Mouse (Mus musculus) layer of hippocampus, postnatal 14 days (tissue): ENCODE data around the gene Nup62. TPM values are rescaled to one million over a fixed set of nuclear protein-coding genes. Genes with fewer than 3 reads are reported as not detected.
A peak's percentile ranks its signal among the peaks of the same experiment; 100 is the strongest.

Experiments
- DNase-seq, 2 experiments: peaks; one replicate each; pipeline ENCODE4 v3.0.0; 2021 to 2022; ENCODE audit warnings: low spot score in 2 of 2, mixed read lengths in 1 of 2
- total RNA-seq, 2 experiments: library from RNA; stranded (reverse); gene quantifications; 2 replicates each; pipeline ENCODE4 v1.2.3; 2021

Nup62 gene
- total RNA-seq, 2 experiments from 2014 or later = 29.6 to 36.7 TPM

GRCm38 (mm10) chr7:44818164-44818563 is 2.3 kb downstream of the Nup62 start:
- DNase-seq = peak in 1 of 2 experiments; percentile 67

DNA sequence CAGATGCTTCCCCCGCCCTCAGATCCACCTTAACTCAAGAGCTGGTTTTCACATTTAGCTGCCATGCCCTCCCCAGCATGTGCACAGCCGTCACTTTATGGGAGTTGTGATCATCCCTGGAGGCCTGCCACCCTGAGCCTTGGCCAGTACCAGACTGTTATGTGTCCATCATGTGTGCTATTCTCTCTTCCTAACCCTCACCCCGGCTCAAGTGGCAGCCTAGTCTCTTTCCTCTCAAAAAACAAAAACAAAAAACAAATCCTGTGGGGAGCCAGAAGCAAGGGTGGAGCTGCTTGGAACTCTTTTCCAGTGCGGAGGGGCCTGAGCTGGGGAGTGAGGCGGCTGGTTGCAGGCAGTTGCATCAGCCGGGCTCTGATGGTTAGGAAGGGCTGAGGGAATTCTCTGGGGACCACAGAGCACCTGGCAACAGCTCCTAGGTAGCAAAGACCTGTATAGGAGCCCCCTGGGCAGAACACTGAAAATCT is 2.9 kb downstream of the Nup62 start:
- DNase-seq = no peak

GRCm38 (mm10) chr7:44819391-44819790 is 3.5 kb downstream of the Nup62 start:
- DNase-seq = no peak

GRCm38 (mm10) chr7:44819863-44820262 is 4.0 kb downstream of the Nup62 start:
- DNase-seq = no peak

DNA sequence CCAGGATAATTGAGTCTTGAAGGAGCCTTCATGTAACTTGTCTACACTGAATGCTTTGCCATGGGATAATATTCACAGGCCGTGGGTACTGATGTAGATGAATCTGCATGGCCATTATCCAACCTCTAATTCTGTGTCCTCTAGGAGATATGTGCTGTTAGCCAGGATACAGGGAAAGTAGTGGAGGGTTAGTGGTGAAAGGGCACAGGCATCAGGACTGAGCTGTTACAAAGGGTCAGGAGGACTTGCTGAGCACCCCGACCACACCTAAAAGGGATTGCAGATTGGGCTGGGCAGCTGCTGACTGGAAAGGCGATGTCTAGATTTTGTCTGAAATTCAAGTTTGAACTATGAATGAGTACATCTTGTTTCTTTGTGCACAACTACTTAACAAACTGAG is 4.6 kb downstream of the Nup62 start:
- no peak for DNase-seq

DNA sequence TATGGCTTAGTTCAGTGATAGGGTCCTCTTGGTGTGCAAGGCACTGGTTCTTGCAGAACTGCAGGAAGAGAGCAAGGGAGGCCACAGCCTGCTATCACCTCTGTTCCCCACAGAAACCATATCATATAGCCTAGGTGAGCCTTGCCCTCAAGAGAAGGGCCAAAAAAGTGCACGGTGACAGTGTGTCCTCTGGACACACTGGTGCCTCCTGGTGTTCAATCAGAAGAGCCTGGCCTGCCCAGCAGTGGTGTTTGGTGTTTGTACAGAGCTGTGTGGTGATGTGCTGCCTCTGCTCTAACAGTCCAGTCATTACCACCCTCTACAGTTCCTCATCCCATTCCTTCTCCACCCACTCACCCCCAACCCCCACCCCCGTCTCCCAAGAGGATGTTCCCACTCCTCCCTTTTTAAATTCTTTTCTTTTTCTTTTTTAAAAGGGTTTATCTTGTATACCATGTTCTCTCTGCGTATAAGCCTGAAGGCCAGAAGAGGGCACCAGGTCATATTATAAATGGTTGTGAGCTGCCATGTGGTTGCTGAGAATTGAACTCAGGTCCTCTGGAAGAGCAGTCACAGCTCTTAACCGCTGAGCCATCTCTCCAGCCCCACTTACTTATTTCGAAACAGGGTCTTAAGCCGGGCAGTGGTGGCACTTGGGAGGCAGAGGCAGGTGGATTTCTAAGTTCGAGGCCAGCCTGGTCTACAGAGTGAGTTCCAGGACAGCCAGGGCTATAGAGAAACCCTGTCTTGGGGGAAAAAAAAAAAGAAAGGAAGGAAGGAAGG is 6.0 kb downstream of the Nup62 start:
- no peak for DNase-seq

DNA sequence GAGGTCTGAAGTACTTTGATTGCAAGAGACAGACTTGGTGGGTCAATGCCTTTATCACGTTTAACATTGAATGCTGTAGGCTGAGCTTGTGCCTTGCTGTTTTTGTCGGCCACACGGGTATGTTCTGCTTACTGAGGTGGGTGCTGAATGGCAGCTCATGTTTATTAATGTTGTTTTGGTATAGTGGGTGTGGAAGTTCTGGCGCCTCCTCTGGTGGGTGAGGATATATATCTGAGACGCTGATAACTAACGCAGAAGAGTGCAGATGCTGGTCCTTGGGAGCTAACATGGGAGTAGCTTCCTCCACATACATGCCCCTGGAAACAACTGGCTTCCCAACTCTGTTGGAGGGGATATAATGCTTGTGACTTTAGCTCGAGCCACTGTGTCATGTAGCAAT is 7.5 kb downstream of the Nup62 start:
- DNase-seq = no peak

DNA sequence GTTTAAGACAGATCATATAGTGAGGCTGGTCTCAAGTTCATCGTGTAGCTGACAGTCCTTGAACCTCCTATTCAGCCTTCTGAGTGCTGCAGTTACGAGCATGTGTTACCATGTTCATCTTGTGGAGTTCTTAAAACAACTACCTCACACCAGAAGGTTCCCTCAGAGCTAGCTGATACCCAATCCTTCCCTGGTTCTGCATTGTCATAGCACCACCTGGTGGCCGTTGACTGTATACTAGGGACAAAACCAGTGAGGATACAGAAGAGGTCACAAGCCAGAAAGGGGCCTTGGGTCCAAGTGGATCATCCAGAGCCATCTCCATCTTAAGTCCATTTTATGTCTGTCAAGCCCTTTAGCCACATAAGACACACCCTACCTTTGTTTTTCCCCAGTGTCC is 9.0 kb downstream of the Nup62 start:
- peak; percentile 76 to 82 for DNase-seq

- no peak for DNase-seq
Measured at GRCm38 (mm10) chr7:44826771-44827170, 10.9 kb downstream of the Nup62 start.

- DNase-seq = no peak
Measured at GRCm38 (mm10) chr7:44828706-44829105, 12.8 kb downstream of the Nup62 start.

DNA sequence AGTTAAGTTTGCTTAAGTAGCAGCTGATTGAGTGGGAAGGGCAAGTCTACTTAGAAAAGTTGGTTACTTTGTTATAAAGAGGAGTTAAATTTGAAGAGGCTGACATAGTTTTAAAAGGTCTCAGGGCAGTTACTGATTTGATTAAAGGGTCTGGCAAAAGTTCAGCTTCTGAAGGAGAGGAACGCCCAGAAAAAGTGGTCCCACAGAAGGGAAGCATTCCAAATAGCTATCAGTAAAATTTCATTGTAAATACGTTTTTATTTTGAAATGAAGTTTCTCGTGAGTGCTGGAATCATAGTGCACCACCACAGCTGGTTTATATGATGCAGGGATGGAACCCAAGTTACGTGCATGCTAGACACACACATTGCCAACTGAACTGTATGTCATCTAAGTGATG is 16.9 kb downstream of the Nup62 start:
- DNase-seq = no peak

GRCm38 (mm10) chr7:44835373-44836015 is 19.6 kb downstream of the Nup62 start:
- no peak for DNase-seq

DNA sequence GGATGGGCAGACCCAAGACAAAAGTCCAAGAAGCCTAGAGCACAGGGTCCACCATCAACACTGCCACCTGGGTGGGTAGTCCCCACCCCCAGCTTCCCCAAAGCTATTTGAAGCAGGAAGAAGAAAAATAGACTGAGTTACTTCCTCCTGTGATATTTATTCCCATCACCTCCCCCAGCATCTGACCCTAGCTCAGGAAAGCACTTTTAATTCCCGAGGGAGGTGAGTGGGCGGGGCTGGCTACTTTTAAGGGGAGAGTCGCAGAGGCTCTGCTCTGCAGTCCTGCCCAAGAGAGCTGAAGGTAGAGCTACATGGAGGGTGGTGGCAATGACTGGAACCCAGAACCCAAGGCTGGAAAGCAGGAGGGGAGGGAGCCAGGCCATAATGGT is 20.1 kb downstream of the Nup62 start:
- DNase-seq = no peak

DNA sequence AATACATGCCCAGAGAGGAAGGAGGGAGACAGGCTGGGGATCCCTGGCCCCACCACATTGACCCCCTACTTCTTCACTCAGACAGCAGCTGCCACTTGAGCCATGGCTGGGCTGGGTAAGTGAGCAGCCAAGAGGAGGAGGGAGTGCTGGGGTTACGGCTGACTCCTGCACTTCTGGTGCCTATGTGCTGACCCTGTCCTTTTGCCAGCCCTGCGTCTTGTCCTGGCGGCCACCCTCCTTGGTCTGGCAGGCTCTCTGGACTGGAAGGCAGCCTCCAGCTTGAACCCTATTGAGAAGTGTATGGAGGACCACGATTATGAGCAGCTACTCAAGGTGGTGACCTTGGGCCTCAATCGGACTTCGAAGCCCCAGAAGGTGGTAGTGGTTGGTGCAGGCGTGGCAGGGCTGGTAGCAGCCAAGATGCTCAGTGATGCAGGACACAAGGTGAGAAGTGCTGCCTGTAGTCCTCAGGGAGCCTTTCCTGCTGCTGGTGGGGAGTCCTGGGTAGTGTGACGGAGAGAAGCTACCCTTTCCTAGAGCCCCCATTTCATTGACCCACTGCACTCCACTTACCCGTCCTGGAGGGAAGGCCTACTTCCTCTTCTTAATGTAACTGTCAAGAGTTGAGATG is 20.6 kb downstream of the Nup62 start:
- no peak for DNase-seq

DNA sequence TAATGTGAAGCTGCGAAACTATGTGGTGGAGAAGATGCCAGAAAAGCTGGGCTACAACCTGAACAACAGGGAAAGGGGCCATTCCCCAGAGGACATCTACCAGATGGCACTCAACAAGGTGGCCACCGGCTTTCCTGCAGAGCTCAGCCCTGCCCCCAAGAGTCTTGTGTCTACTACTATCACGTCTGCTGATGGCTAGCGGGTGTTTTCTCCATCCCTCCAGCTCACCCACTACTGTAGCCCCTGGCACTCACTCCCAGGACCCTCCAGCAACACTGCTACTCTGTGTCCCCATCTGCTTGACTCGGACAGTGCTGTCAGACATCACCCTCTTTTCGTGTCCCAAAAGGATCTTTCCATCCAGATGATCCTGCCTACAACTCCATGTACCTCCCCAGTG is 22.2 kb downstream of the Nup62 start:
- DNase-seq = no peak

GRCm38 (mm10) chr7:44839171-44839490 is 23.2 kb downstream of the Nup62 start:
- no peak for DNase-seq

DNA sequence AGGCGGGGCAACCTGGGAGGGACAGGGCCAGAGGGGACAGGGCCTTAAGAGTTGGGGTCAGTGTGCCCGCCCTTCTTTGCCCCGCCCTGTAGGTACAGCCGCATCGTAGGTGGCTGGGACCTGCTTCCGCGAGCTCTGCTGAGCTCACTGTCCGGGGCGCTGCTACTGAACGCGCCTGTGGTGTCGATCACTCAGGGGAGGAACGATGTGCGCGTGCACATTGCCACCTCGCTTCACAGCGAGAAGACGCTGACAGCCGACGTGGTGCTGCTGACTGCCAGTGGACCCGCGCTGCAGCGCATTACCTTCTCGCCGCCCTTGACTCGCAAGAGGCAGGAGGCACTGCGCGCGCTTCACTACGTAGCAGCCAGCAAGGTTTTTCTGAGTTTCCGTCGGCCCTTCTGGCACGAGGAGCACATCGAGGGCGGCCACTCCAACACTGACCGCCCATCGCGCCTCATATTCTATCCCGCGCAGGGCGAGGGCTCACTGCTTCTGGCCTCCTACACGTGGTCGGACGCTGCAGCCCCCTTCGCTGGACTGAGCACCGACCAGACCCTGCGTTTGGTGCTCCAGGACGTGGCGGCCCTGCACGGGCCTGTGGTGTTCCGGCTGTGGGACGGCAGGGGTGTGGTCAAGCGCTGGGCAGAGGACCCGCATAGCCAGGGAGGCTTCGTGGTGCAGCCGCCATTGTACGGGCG is 23.8 kb downstream of the Nup62 start:
- peak in 1 of 2 experiments; percentile 46 for DNase-seq

- no peak for DNase-seq
Measured at GRCm38 (mm10) chr7:44840426-44840825, 24.5 kb downstream of the Nup62 start.

DNA sequence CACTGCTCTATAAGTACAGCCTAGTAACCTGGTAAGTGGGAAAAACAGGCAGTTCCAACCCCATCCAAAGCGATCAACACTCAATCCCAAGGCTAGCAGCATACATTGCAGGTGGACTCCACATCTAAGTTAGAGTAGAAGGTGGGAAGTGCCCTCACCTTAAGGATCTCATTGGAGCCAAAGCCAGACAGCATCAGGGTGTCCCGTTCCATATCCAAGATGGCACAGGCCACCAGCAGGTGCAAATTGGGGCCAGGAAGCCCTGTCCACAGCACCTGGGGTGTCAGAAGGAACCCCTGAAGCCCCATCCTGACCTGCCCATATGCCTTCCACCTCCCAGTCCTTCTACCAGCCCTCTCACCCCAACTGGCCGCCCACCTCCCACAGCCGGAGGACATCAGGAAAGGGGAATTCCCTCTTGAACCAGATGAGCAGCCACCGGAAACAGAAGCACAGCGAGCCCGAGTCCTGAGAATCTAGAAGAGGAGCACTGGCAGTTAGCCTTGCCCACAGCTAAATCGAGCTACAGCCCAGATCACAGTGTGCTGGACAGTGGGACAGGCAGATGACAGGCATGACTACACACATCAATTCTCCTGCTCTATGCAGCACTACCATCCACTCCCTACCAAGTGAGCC is 26.1 kb downstream of the Nup62 start:
- no peak for DNase-seq

DNA sequence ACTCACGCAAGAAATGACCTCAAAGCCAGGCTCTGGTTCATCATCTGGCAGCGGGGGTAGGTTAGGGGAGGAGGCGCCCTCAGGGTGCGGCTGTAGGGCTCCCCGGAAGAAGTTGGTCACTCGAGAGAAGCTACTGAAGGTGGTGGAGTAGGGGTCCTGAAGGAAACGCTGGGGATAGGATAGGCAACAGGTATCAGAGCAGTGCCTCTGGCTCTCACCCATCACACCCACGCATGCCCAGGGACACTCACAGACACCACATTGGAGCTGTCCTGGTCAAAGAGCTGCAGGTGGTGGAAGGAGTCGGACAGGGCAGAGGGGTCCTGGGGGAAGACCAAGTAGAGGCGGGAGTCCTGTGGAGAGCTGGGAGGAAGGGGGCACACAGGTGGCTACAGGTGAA is 29.1 kb downstream of the Nup62 start:
- no peak for DNase-seq

DNA sequence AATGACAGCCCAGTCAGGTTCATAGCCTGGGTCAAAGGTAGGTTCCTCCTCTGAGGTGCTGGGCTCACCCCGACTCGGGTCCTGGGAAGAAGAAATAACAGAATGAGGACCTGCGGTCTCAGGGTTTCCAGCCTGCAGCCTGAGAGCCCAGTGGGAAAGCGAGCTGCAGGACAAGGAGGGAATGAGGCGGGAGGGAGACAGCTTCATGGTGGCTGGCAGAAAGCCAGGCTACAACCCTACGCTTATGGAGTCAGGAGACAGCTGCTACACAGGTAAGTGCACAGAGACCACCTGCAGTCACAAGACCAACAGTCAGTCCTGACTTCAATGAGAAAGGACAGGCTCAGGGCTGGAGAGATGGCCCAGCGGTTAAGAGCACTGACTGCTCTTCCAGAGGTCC is 30.9 kb downstream of the Nup62 start:
- no peak for DNase-seq
